Mouse (Mus musculus) kidney, adult 2 months (tissue): Measurements from ENCODE around the gene Hist1h2be.

Experiments
- CTCF ChIP-seq: fragments of 200-500 bp; conservative IDR thresholded peaks from 2 replicates; pipeline ENCODE4 v1.5.1; 2011; ENCODE audit warnings: low read depth, mild to moderate bottlenecking, control low read depth, low read length, moderate library complexity, mixed read lengths; ENCODE audit not compliant: insufficient read depth, insufficient read length
- POLR2A ChIP-seq: fragments of 200-500 bp; IDR thresholded peaks from one replicate; pipeline ENCODE4 v1.6.1; 2011; ENCODE audit warnings: low read depth, low read length, control low read depth

DNA sequence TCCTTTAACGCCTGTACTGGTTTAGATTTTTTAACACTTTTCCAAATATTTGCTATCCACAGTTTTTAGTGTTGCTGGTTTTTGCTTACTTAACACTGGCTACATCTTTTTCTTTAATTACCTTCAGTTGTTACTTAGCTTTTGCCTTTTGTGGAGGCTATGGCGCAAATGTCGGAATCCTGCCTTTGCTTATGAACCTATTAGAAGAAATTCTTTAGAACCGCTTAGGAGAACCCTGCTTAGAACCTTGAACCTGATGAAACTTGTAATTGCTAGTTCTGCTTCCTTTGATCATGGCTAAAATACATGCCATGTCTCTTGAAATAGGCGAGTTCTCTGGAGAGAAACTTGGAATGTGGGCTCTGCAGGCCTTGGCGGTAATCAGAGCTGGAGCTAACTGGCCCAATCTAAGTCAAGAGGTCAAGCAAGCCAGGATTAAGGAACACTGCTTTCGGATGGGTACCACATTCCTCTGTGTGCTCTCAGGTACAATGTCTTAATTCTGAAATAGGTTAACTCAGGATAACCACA, 44.5 kb downstream of the Hist1h2be start:
- TF ChIP-seq POLR2A (no peak), CTCF (no peak)
